Mouse (Mus musculus): ENCODE results near the gene Snrnp27. TPM values are rescaled to one million over a fixed set of nuclear protein-coding genes. Genes with fewer than 3 reads are reported as not detected.

The Snrnp27 gene
- total and polyA plus RNA-seq, 3 experiments: 63.1 to 97.9 (median 72.7) TPM

DNA sequence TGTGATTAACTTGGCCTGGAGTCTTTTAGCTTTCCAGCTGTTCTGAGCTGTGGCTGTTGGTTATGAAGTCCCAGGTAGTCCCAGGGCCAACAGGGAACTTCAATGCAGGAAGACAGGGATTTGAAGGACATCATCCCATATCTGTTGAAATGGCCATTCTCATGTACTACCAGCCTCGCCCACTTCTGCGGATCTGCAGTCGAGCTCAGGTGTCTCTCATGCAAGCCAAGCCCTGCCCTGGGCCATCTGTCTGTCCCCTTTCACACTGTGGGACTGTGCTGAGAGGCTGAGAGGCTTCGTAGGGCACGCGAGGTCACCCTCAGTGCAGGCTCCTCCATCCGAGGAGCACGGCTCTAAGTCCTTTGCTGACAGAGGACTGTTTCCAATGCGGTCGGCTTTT, 11.9 kb upstream of the Snrnp27 start:
- dilution Hi-C loops (cut with MboI; ENCODE audit: extremely low pct_ligation_motif_present, extremely low pct_unique_long_range_greater_than_20kb, low sequenced_read_pairs): no loop called here
- DNase-seq (ENCODE audit: extremely low read depth): no peak
- no peaks in the 10 kb centered on the region for H3K79me2 ChIP-seq (replicated peaks; ENCODE audit: control insufficient read depth, extremely low read depth, insufficient read depth, poor library complexity, severe bottlenecking)
- no peaks in the 10 kb centered on the region for H3K27me3 ChIP-seq (replicated peaks)
- H3K9me3 ChIP-seq (replicated peaks; ENCODE audit: low read length): no peaks in the 10 kb centered on the region
- TF ChIP-seq POLR2A (IDR thresholded peaks at IDR 0.05; ENCODE audit: low read depth, low read length) (no peak), GABPA (IDR thresholded peaks at IDR 0.05; ENCODE audit: insufficient replicate concordance, low read depth, low read length) (no peak), RAD21 (IDR thresholded peaks at IDR 0.05; ENCODE audit: low read depth, low read length) (no peak), EP300 (IDR thresholded peaks at IDR 0.05; ENCODE audit: low read length) (no peak), POLR2AphosphoS2 (IDR thresholded peaks at IDR 0.05; ENCODE audit: low read depth, low read length) (no peak), TBP (conservative IDR thresholded peaks at IDR 0.05; ENCODE audit: low read depth, low read length) (no peak)
- H3K4me3 ChIP-seq (replicated peaks in 1 of 3; ENCODE audit: low read depth in 2 of 3, low read length in 2 of 3, poor library complexity in 1 of 3): no peak overlapping the region
- H3K36me3 ChIP-seq (replicated peaks in 1 of 2; ENCODE audit: control insufficient read depth in 1 of 2, insufficient read depth in 1 of 2, low read length in 1 of 2): peaks cover 10 to 57% of the 10 kb centered on the region in 2 experiments
- no peak overlapping the region for H3K9ac ChIP-seq (ENCODE audit: insufficient read depth, low read depth)
- H3K4me2 ChIP-seq (ENCODE audit: insufficient read depth, low read depth, poor library complexity, severe bottlenecking): no peak overlapping the region
- in situ Hi-C loops (cut with MboI; ENCODE audit: low pct_ligation_motif_present, low pct_unique_long_range_greater_than_20kb, low sequenced_read_pairs): no loop called here
- no peak overlapping the region for H3K27ac ChIP-seq (ENCODE audit: insufficient read depth, low read depth)
- H3K4me1 ChIP-seq (ENCODE audit: control insufficient read depth in 1 of 2, insufficient read depth in 2 of 2): peaks cover 0 to 5% of the 10 kb centered on the region in 2 experiments; a peak in 2 of 4 replicates

DNA sequence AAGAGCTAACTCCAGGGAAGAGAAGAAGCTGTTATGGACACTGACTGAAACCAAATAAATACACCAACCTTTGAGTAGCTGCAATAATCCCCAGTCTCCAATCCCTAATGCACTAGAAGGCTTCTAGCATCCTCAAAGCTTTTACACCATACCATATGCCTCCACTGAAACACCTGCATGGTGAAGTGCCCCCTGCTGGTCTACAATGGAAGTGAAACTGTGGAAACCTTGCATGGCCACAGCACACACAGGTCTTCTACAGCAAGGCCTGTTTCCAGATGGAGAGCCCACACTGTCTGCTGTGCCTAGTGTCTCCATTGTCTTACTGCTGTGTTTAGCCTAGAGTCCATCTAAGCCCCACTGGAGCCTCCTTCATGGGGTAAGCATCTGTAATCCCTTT, 10.1 kb upstream of the Snrnp27 start:
- no peak overlapping the region for H3K4me2 ChIP-seq (ENCODE audit: insufficient read depth, low read depth, poor library complexity, severe bottlenecking)
- dilution Hi-C loops (cut with MboI; ENCODE audit: extremely low pct_ligation_motif_present, extremely low pct_unique_long_range_greater_than_20kb, low sequenced_read_pairs): no loop called here
- H3K36me3 ChIP-seq (replicated peaks in 1 of 2; ENCODE audit: control insufficient read depth in 1 of 2, insufficient read depth in 1 of 2, low read length in 1 of 2): peaks cover 0 to 52% of the 10 kb centered on the region in 2 experiments
- peak; percentile 74 for DNase-seq (ENCODE audit: extremely low read depth)
- H3K27ac ChIP-seq (ENCODE audit: insufficient read depth, low read depth): no peak overlapping the region
- no peak overlapping the region for H3K4me3 ChIP-seq (replicated peaks in 1 of 3; ENCODE audit: low read depth in 2 of 3, low read length in 2 of 3, poor library complexity in 1 of 3)
- in situ Hi-C loops (cut with MboI; ENCODE audit: low pct_ligation_motif_present, low pct_unique_long_range_greater_than_20kb, low sequenced_read_pairs): no loop called here
- no peaks in the 10 kb centered on the region for H3K9me3 ChIP-seq (replicated peaks; ENCODE audit: low read length)
- H3K27me3 ChIP-seq (replicated peaks): no peaks in the 10 kb centered on the region
- H3K9ac ChIP-seq (ENCODE audit: insufficient read depth, low read depth): no peak overlapping the region
- peak; percentile 77 to 87 for TF ChIP-seq CTCF (conservative IDR thresholded peaks at IDR 0.05 in 1 of 2, IDR thresholded peaks at IDR 0.05 in 1 of 2; ENCODE audit: low read depth in 2 of 2, low read length in 2 of 2)
- TF ChIP-seq CHD2 (IDR thresholded peaks at IDR 0.05; ENCODE audit: low read length): no peak
- no peak for TF ChIP-seq BHLHE40 (IDR thresholded peaks at IDR 0.05; ENCODE audit: low read depth, low read length)
- no peak for TF ChIP-seq NELFE (IDR thresholded peaks at IDR 0.05; ENCODE audit: low read depth, low read length)
- no peak for TF ChIP-seq MEF2A (IDR thresholded peaks at IDR 0.05; ENCODE audit: borderline replicate concordance, low read depth, low read length)
- TF ChIP-seq EP300 (IDR thresholded peaks at IDR 0.05; ENCODE audit: low read length): no peak
- TF ChIP-seq USF1 (IDR thresholded peaks at IDR 0.05; ENCODE audit: low read depth, low read length): no peak
- TF ChIP-seq UBTF (IDR thresholded peaks at IDR 0.05; ENCODE audit: low read depth, low read length): no peak
- no peak for TF ChIP-seq JUND (conservative IDR thresholded peaks at IDR 0.05; ENCODE audit: low read depth, low read length)
- no peak for TF ChIP-seq E2F4 (IDR thresholded peaks at IDR 0.05; ENCODE audit: insufficient replicate concordance, low read depth, low read length)
- TF ChIP-seq SMC3 (IDR thresholded peaks at IDR 0.05; ENCODE audit: low read depth, low read length): peak; percentile 73
- TF ChIP-seq RAD21 (IDR thresholded peaks at IDR 0.05; ENCODE audit: low read depth, low read length): peak; percentile 48
- TF ChIP-seq ELF1 (IDR thresholded peaks at IDR 0.05; ENCODE audit: low read depth, low read length): no peak
- TF ChIP-seq IRF4 (IDR thresholded peaks at IDR 0.05; ENCODE audit: low read depth, low read length): peak; percentile 31; the same call in 1 of the 2 replicates
- no peak for TF ChIP-seq MAX (IDR thresholded peaks at IDR 0.05; ENCODE audit: low read length)
- TF ChIP-seq MXI1 (IDR thresholded peaks at IDR 0.05; ENCODE audit: low read depth, low read length): no peak
- TF ChIP-seq MYC (IDR thresholded peaks at IDR 0.05; ENCODE audit: low read depth, low read length): 0 out of 2 replicates have a peak, but pooled peaks have one; percentile 59
- no peaks in the 10 kb centered on the region for H3K79me2 ChIP-seq (replicated peaks; ENCODE audit: control insufficient read depth, extremely low read depth, insufficient read depth, poor library complexity, severe bottlenecking)
- H3K4me1 ChIP-seq (ENCODE audit: control insufficient read depth in 1 of 2, insufficient read depth in 2 of 2): peaks cover 0 to 1% of the 10 kb centered on the region in 2 experiments; a peak in 1 of 4 replicates
